Mouse (Mus musculus): ENCODE results near the gene Fastkd5.

DNA sequence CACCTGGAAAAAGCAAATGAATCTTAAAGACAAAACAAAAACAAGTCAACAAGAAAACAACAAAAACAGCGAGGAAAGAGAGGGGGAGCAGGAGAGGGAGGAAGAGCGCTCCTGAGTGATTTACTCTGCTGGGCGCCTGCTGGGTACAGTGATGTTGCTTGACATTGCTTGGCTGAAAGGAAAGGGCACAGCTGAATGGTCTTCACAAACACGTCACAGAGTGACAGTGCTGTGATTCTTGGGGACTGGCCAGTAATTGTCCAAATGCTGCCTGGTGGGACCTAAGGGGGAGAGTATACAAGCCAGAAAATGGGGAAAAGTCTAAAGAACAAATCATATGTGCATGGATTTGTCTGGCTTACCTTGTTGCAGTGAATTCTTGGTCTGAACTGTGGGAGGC is 27.6 kb downstream of the Fastkd5 start:
- TF ChIP-seq CTCF (conservative IDR thresholded peaks at IDR 0.05; ENCODE audit: insufficient read depth, insufficient read length, low read depth, low read length) (no peak), POLR2A (IDR thresholded peaks at IDR 0.05; ENCODE audit: low read depth, low read length) (no peak)

Measured in kidney, adult 2 months (tissue).